8 mouse cellular contexts compared by ENCODE assay signal in the genomic region with DNA sequence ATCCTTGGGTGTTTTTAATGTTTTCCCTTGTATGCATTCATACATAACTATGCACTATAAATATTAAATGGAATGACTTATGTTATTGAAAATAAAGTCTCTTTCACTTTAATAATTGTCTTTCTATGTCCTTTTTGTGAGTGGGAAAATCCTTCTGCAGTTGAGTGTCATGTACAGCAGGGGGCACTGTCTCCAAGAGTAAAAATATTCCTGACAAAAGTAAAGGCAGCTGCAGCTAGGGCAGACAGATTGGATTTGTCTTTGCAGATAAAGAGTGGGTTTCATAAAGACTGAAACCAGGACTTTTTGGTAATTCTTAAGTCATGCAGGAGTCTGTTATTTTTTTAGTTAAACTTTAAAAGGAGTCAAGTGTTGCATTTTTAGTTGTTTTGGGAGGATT. TPM values are rescaled to one million over a fixed set of nuclear protein-coding genes. Genes with fewer than 3 reads are reported as not detected.
DNase-seq lines count a peak whose midpoint lies in the region; ATAC-seq and TF ChIP-seq lines count a peak whose summit lies in the region.
"Had no signal": no experiment of that assay in that cellular context is flagged by ENCODE, and none has a peak within 500 bp of the region (broad histone marks: within the 10 kb centered on the region; RNA-seq: fewer than 3 reads in every experiment).

No protein-coding gene starts in this region.

- no peak for TF ChIP-seq POLR2A in cortical plate, adult 2 months (IDR thresholded peaks at IDR 0.05; ENCODE audit: extremely low read depth, insufficient read depth, low read length)
- TF ChIP-seq POLR2A in limb, embryonic 14.5 days (IDR thresholded peaks at IDR 0.05; ENCODE audit: borderline replicate concordance, extremely low read depth, insufficient read depth, insufficient read length): no peak

- peak; percentile 41 for DNase-seq in thymus, postnatal 0 days (ENCODE audit: low spot score)
- no peak for DNase-seq in thymus, postnatal 36 days
- peak; percentile 56 for DNase-seq in adrenal gland, adult 2 months
- DNase-seq in hindlimb bud, embryonic 11.5 days (ENCODE audit: extremely low spot score, low read depth, low spot score): peak; percentile 37
- peak; percentile 49 for DNase-seq in limb, embryonic 14.5 days (ENCODE audit: low spot score)
- peak; percentile 78 to 81 for DNase-seq in right cerebral cortex, adult 2 months (ENCODE audit: low spot score in 2 of 2)

- H3K4me2 ChIP-seq in limb, embryonic 14.5 days (replicated peaks; ENCODE audit: low read depth, low read length, severe bottlenecking): no peak overlapping the region
- H3K4me2 ChIP-seq: heart, embryonic 15.5 days had no signal

- peaks cover 22% of the 10 kb centered on the region for H3K36me3 ChIP-seq in limb, embryonic 14.5 days (ENCODE audit: control insufficient read depth, insufficient read depth, low read length)
- H3K36me3 ChIP-seq: heart, embryonic 15.5 days had no signal

- no peak overlapping the region for H3K9ac ChIP-seq in limb, embryonic 14.5 days (ENCODE audit: low read depth, low read length, severe bottlenecking)
- H3K9ac ChIP-seq: heart, embryonic 15.5 days had no signal

- peak; percentile 63; the same call in 1 of the 2 replicates for TF ChIP-seq CTCF in cortical plate, adult 2 months (IDR thresholded peaks at IDR 0.05; ENCODE audit: extremely low read depth, insufficient read depth, low read length)

- H3K9me3 ChIP-seq in limb, embryonic 14.5 days (ENCODE audit: control insufficient read depth, low read length): no peaks in the 10 kb centered on the region
- H3K9me3 ChIP-seq: heart, embryonic 15.5 days had no signal

- H3K4me3 ChIP-seq in cortical plate, adult 2 months (ENCODE audit: insufficient read depth, low read length): no peak overlapping the region
- no peak overlapping the region for H3K4me3 ChIP-seq in limb, embryonic 14.5 days (replicated peaks; ENCODE audit: low read length)
- H3K4me3 ChIP-seq: heart, embryonic 15.5 days had no signal

- H3K27me3 ChIP-seq in limb, embryonic 14.5 days (ENCODE audit: control insufficient read depth, insufficient read depth, low read length): no peaks in the 10 kb centered on the region

- no peak overlapping the region for H3K27ac ChIP-seq in cortical plate, adult 2 months (ENCODE audit: insufficient read depth, low read length)
- H3K27ac ChIP-seq in limb, embryonic 14.5 days (replicated peaks; ENCODE audit: low read depth, low read length): no peak overlapping the region
- H3K27ac ChIP-seq: heart, embryonic 15.5 days had no signal

- no peaks in the 10 kb centered on the region for H3K4me1 ChIP-seq in cortical plate, adult 2 months (ENCODE audit: control insufficient read depth, insufficient read depth, low read length)
- no peaks in the 10 kb centered on the region for H3K4me1 ChIP-seq in limb, embryonic 14.5 days (ENCODE audit: control insufficient read depth, insufficient read depth, low read length)
- H3K4me1 ChIP-seq: heart, embryonic 15.5 days had no signal

- no peak for ATAC-seq in limb, embryonic 14.5 days (ENCODE audit: low FRiP score, low read depth)

RNA-seq across cellular contexts. Expression of a gene that starts 40.8 kb away (rescaled TPM):
- polyA plus RNA-seq in thymus, postnatal 0 days (2015; fragmentation: Nextera tagmentation; extraction: Ambion mirVana): 59.2 and 64.6 TPM in 2 replicates
- 10 to 100 TPM in 1 of 2 experiments, 1 to 10 TPM in 1; 6.5 to 19.4 TPM for total RNA-seq in adrenal gland, adult 2 months (2021)
- polyA plus RNA-seq in adrenal gland, adult 2 months (2012; rRNA removed): 2.4 and 3.3 TPM in 2 replicates
- polyA plus RNA-seq in cortical plate, adult 2 months (2012; rRNA removed): 1.8 and 1.9 TPM in 2 replicates
- 54.2 and 57.7 TPM in 2 replicates for polyA plus RNA-seq in limb, embryonic 14.5 days (2012; rRNA removed)
- polyA plus RNA-seq in limb, embryonic 14.5 days (2014; fragmentation: Nextera tagmentation; extraction: Ambion mirVana): 69.1 and 82.8 TPM in 2 replicates

Comparison
In these comparisons a context has a peak if more than half of its experiments do, and no peak if none do; other contexts are left out.
1. DNase-seq: peak in thymus, postnatal 0 days (single experiment), adrenal gland, adult 2 months (single experiment), hindlimb bud, embryonic 11.5 days (single experiment), limb, embryonic 14.5 days (single experiment) and right cerebral cortex, adult 2 months (2 of 2); none in thymus, postnatal 36 days (0 of 2).
2. RNA of a gene that starts 40.8 kb away (polyA plus RNA-seq): 54.2 to 82.8 TPM in limb, embryonic 14.5 days and 59.2 to 64.6 TPM in thymus, postnatal 0 days; 2.4 to 3.3 TPM in adrenal gland, adult 2 months and 1.8 to 1.9 TPM in cortical plate, adult 2 months; every median in the first group is over 10 times any median in the second.